Mouse (Mus musculus): ENCODE measurements around the gene Prdm2. TPM values are rescaled to one million over a fixed set of nuclear protein-coding genes. Genes with fewer than 3 reads are reported as not detected.

The Prdm2 gene
- polyA plus RNA-seq, 1 experiment: 0.59 TPM

DNA sequence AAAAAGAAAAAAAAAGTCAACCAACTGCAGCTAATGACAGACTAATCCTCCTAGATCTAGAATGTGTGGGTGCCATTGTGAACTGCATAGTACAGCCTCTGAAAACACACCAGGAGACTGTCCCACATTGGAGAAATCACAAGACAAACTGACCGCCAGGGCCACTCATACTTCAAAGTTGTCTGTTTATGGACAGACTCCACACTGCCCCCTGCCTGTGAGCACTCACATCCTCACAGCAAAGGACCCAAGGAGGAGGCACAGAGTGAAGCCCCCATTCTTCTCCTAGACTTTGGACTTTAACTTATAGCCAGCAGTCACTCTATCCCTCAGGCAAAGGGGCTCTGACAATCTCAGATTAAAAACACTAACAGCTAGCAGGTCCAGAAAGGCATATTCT is 61.5 kb downstream of the Prdm2 start:
- H3K36me3 ChIP-seq (ENCODE audit: control insufficient read depth): peaks cover 9% of the 10 kb centered on the region
- no peak for TF ChIP-seq TAL1 (IDR thresholded peaks at IDR 0.05; ENCODE audit: low read length)
- TF ChIP-seq GATA1 (IDR thresholded peaks at IDR 0.05; ENCODE audit: low read length): no peak
- no peaks in the 10 kb centered on the region; the same call in 1 of the 2 replicates for H3K4me1 ChIP-seq (ENCODE audit: control insufficient read depth)

DNA sequence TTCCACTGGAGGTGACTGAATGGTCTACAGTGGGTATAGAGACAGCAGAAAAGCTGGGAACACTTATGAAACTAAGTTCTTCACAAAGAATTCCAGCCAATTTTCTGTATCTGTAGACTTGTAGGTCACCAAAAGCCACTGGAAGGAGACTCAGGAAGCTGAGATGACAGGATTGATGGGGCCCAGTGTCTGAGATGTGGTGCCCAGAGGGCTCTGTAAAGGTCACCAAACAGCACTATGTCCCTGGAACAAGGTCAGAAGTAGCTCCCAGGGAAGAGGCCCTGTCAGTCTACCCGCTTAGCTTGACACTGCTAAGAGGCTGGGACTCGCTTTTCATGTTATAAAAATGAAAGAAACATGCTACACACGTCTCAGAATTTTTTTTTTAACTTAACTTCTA is 65.1 kb downstream of the Prdm2 start:
- H3K4me1 ChIP-seq (ENCODE audit: control insufficient read depth): peaks cover 5% of the 10 kb centered on the region
- TF ChIP-seq GATA1 (IDR thresholded peaks at IDR 0.05; ENCODE audit: low read length): no peak
- TF ChIP-seq TAL1 (IDR thresholded peaks at IDR 0.05; ENCODE audit: low read length): no peak
- H3K4me3 ChIP-seq (replicated peaks): no peak overlapping the region
- no peaks in the 10 kb centered on the region for H3K9me3 ChIP-seq (ENCODE audit: control insufficient read depth, low read length)
- H3K36me3 ChIP-seq (ENCODE audit: control insufficient read depth): peaks cover 2% of the 10 kb centered on the region
- H3K27me3 ChIP-seq (ENCODE audit: control insufficient read depth): no peaks in the 10 kb centered on the region

More for the DNA sequence above, 61.5 kb downstream of the Prdm2 start:
- Histone ChIP-seq H3K9me3 (ENCODE audit: control insufficient read depth, low read length) (no peaks in the 10 kb centered on the region), H3K27me3 (ENCODE audit: control insufficient read depth) (no peaks in the 10 kb centered on the region), H3K4me3 (replicated peaks) (no peak overlapping the region)

DNA sequence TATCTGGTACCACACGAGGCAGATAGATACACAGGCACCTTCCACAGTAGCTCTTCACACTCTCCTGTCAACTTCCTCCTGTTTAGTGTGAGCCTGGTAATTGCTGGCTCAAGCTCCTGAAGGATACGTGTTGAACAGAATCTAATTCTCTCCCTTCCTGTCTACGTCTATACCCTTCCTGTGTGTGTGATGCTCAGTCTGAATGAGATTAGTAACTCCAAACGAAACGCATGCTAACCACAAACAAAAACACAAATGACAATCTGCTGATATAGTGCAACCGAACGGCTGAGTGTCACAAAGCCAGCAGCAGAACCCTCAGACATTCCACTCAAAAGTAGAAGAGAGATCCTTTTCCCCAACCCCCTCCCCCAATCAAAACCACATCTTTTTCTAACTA is 69.2 kb downstream of the Prdm2 start:
- Histone ChIP-seq H3K4me1 (ENCODE audit: control insufficient read depth) (peaks cover 5% of the 10 kb centered on the region), H3K27me3 (ENCODE audit: control insufficient read depth) (no peaks in the 10 kb centered on the region), H3K9me3 (ENCODE audit: control insufficient read depth, low read length) (no peaks in the 10 kb centered on the region), H3K4me3 (replicated peaks) (no peak overlapping the region), H3K36me3 (ENCODE audit: control insufficient read depth) (peaks cover 25% of the 10 kb centered on the region)
- TF ChIP-seq GATA1 (IDR thresholded peaks at IDR 0.05; ENCODE audit: low read length): no peak

GRCm38 (mm10) chr4:143141645-143142259 is 71.0 kb downstream of the Prdm2 start:
- TF ChIP-seq TAL1 (IDR thresholded peaks at IDR 0.05; ENCODE audit: low read length) (no peak), GATA1 (IDR thresholded peaks at IDR 0.05; ENCODE audit: low read length) (no peak)
- no peaks in the 10 kb centered on the region for H3K27me3 ChIP-seq (ENCODE audit: control insufficient read depth)
- peaks cover 30% of the 10 kb centered on the region for H3K36me3 ChIP-seq (ENCODE audit: control insufficient read depth)
- no peak overlapping the region for H3K4me3 ChIP-seq (replicated peaks)
- H3K9me3 ChIP-seq (ENCODE audit: control insufficient read depth, low read length): no peaks in the 10 kb centered on the region
- peaks cover 5% of the 10 kb centered on the region for H3K4me1 ChIP-seq (ENCODE audit: control insufficient read depth)

- Histone ChIP-seq H3K36me3 (ENCODE audit: control insufficient read depth) (peaks cover 35% of the 10 kb centered on the region), H3K4me1 (ENCODE audit: control insufficient read depth) (peaks cover 5% of the 10 kb centered on the region), H3K27me3 (ENCODE audit: control insufficient read depth) (no peaks in the 10 kb centered on the region), H3K4me3 (replicated peaks) (no peak overlapping the region), H3K9me3 (ENCODE audit: control insufficient read depth, low read length) (no peaks in the 10 kb centered on the region)
- TF ChIP-seq GATA1 (IDR thresholded peaks at IDR 0.05; ENCODE audit: low read length) (no peak), TAL1 (IDR thresholded peaks at IDR 0.05; ENCODE audit: low read length) (no peak)
Observed at GRCm38 (mm10) chr4:143140940-143141339, 71.9 kb downstream of the Prdm2 start.

GRCm38 (mm10) chr4:143132433-143132832 is 80.4 kb downstream of the Prdm2 start:
- H3K9me3 ChIP-seq (ENCODE audit: control insufficient read depth, low read length): no peaks in the 10 kb centered on the region
- TF ChIP-seq GATA1 (IDR thresholded peaks at IDR 0.05; ENCODE audit: low read length) (no peak), TAL1 (IDR thresholded peaks at IDR 0.05; ENCODE audit: low read length) (no peak)
- H3K36me3 ChIP-seq (ENCODE audit: control insufficient read depth): peaks cover 91% of the 10 kb centered on the region

GRCm38 (mm10) chr4:143130441-143130840 is 82.4 kb downstream of the Prdm2 start:
- Histone ChIP-seq H3K9me3 (ENCODE audit: control insufficient read depth, low read length) (no peaks in the 10 kb centered on the region), H3K27me3 (ENCODE audit: control insufficient read depth) (no peaks in the 10 kb centered on the region), H3K4me1 (ENCODE audit: control insufficient read depth) (no peaks in the 10 kb centered on the region), H3K36me3 (ENCODE audit: control insufficient read depth) (peaks cover 89% of the 10 kb centered on the region), H3K4me3 (replicated peaks) (no peak overlapping the region)
- no peak for TF ChIP-seq TAL1 (IDR thresholded peaks at IDR 0.05; ENCODE audit: low read length)
- TF ChIP-seq GATA1 (IDR thresholded peaks at IDR 0.05; ENCODE audit: low read length): no peak

More at GRCm38 (mm10) chr4:143132433-143132832, 80.4 kb downstream of the Prdm2 start:
- Histone ChIP-seq H3K4me3 (replicated peaks) (no peak overlapping the region), H3K27me3 (ENCODE audit: control insufficient read depth) (no peaks in the 10 kb centered on the region), H3K4me1 (ENCODE audit: control insufficient read depth) (no peaks in the 10 kb centered on the region)

GRCm38 (mm10) chr4:143129261-143129760 is 83.5 kb downstream of the Prdm2 start:
- Histone ChIP-seq H3K4me1 (ENCODE audit: control insufficient read depth) (no peaks in the 10 kb centered on the region), H3K9me3 (ENCODE audit: control insufficient read depth, low read length) (no peaks in the 10 kb centered on the region), H3K4me3 (replicated peaks) (no peak overlapping the region), H3K36me3 (ENCODE audit: control insufficient read depth) (peaks cover 80% of the 10 kb centered on the region), H3K27me3 (ENCODE audit: control insufficient read depth) (no peaks in the 10 kb centered on the region)
- no peak for TF ChIP-seq GATA1 (IDR thresholded peaks at IDR 0.05; ENCODE audit: low read length)
- TF ChIP-seq TAL1 (IDR thresholded peaks at IDR 0.05; ENCODE audit: low read length): no peak

DNA sequence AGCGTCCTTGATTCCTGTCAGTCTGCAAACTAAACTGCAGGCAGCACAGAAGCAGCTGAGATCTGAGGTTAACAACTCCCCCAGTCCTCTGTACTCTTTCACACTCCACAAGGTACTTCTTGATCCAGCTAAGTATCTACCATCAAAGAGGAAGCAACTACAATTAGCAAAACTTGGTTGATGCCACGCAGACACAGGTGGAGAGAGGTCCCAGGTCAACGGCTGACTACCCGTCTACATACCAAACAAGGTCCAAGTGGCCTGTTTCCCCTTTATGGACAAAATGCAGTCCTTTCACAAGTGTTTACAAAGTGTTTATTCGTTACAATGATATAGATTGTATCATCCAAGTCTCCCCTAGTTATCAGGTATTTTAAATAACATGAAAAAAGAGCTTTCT is 85.6 kb downstream of the Prdm2 start:
- Histone ChIP-seq H3K27me3 (ENCODE audit: control insufficient read depth) (no peaks in the 10 kb centered on the region), H3K36me3 (ENCODE audit: control insufficient read depth) (peaks cover 61% of the 10 kb centered on the region), H3K9me3 (ENCODE audit: control insufficient read depth, low read length) (no peaks in the 10 kb centered on the region), H3K4me3 (replicated peaks) (no peak overlapping the region), H3K4me1 (ENCODE audit: control insufficient read depth) (no peaks in the 10 kb centered on the region; the same call in 1 of the 2 replicates)
- no peak for TF ChIP-seq TAL1 (IDR thresholded peaks at IDR 0.05; ENCODE audit: low read length)
- no peak for TF ChIP-seq GATA1 (IDR thresholded peaks at IDR 0.05; ENCODE audit: low read length)
